Mouse (Mus musculus): ENCODE results near the gene Mdc1. TPM values are rescaled to one million over a fixed set of nuclear protein-coding genes. Genes with fewer than 3 reads are reported as not detected.
A peak's percentile ranks its signal among the peaks of the same experiment; 100 is the strongest.

Mdc1 gene
- polyA plus RNA-seq, 1 experiment = 5.7 TPM

- H3K36me3 ChIP-seq (ENCODE audit: control insufficient read depth, insufficient read depth, low read length) = no peaks in the 10 kb centered on the region
- H3K4me3 ChIP-seq (ENCODE audit: insufficient read depth, low read depth, low read length) = peak overlapping the region; percentile 95
- 6% methylated on average over 11 of the region's 11 CpGs for WGBS
- H3K4me1 ChIP-seq (ENCODE audit: control insufficient read depth, insufficient read depth, low read length) = peaks cover 13% of the 10 kb centered on the region; the same call in 1 of the 2 replicates
- no peaks in the 10 kb centered on the region for H3K27me3 ChIP-seq (replicated peaks; ENCODE audit: control insufficient read depth, insufficient read depth, low read length)
- H3K27ac ChIP-seq (ENCODE audit: insufficient read depth, low read depth, low read length) = peak overlapping the region; percentile 94
- no peak for TF ChIP-seq CTCF (conservative IDR thresholded peaks at IDR 0.05; ENCODE audit: insufficient read depth, insufficient read length, low read depth, low read length)
- no peak for TF ChIP-seq POLR2A (IDR thresholded peaks at IDR 0.05; ENCODE audit: low read depth, low read length)
- no peak for DNase-seq
Measured at GRCm38 (mm10) chr17:35822564-35822963, 18.8 kb upstream of the Mdc1 start.

DNA sequence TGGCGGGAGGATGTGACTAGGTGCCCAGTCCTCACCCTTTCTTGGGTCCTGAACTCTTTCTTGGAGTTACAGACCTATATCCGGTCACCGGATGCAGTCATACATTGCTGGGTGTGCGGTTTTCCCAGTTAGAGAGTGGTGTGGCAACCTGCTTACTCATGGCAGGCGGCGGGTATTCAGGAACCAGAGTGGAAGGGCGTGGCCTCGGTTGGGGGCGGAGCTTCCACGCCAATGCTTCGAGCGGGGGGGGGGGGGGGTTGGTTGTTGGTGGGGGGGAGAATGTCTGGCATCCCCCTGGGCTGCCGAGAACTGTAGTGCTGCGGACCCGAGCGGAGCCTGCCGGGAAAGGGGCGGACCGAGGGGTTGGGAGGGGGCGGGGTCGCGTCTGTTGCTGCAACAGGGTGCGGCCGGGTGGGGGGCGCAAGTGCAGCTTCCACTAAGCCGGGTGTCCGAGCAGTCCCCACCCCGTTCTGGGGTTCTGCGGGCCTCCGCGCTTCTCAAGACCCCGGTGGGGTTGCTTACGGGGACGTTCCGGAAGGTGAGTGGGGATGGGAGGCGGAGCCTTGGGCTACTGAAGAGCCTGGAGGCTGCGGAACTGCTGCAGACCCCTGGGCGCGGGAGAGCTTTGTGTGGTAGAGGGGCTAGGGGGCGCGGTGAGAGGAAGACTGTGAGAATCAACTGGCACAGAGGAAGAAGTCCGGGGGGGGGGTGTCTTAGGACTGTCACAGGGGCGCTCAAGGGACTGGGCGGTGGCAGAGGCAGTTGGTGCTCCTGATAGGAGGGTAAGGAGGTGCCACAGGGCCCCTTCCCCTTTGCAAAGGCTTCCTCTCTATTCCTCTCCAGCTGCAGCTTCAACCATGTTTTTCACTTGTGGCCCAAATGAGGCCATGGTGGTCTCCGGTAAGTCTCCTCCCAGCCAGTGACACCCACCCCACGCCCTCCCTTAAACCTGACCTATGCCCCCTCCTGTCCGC is 18.1 kb upstream of the Mdc1 start, which contains the start of gene Flot1:
TSS of gene Flot1 (plus strand) at position 267 of the 974 bp plus-strand sequence.
- no peaks in the 10 kb centered on the region for H3K27me3 ChIP-seq (replicated peaks; ENCODE audit: control insufficient read depth, insufficient read depth, low read length)
- DNase-seq = peak; percentile 93
- TF ChIP-seq CTCF (conservative IDR thresholded peaks at IDR 0.05; ENCODE audit: insufficient read depth, insufficient read length, low read depth, low read length) = no peak
- peak; percentile 16 for TF ChIP-seq POLR2A (IDR thresholded peaks at IDR 0.05; ENCODE audit: low read depth, low read length)
- H3K27ac ChIP-seq (ENCODE audit: insufficient read depth, low read depth, low read length) = peak within 1 kb of the TSS; percentile 94
- no peaks in the 10 kb centered on the region for H3K36me3 ChIP-seq (ENCODE audit: control insufficient read depth, insufficient read depth, low read length)
- H3K4me3 ChIP-seq (ENCODE audit: insufficient read depth, low read depth, low read length) = peak within 1 kb of the TSS; percentile 95
- WGBS = 1% methylated on average over 47 of the region's 47 CpGs
- peaks cover 11% of the 10 kb centered on the region; the same call in 1 of the 2 replicates for H3K4me1 ChIP-seq (ENCODE audit: control insufficient read depth, insufficient read depth, low read length)

DNA sequence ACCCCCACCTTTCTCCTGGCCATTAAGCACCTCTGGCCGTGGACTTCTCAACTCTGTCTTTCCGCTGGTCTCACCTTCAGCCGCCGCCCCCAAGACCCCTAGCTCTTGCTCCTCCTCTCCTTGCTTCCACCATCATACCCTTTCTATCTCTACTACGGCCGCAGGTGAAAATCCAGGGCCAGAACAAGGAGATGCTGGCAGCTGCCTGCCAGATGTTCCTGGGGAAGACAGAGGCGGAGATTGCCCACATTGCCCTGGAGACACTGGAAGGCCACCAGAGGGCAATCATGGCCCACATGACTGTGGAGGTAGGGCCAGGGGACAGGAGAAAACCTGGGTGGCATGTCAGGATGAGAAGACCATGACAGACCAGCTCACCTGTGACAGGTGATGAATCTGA is 16.9 kb upstream of the Mdc1 start:
- peaks cover 11% of the 10 kb centered on the region; the same call in 1 of the 2 replicates for H3K4me1 ChIP-seq (ENCODE audit: control insufficient read depth, insufficient read depth, low read length)
- H3K36me3 ChIP-seq (ENCODE audit: control insufficient read depth, insufficient read depth, low read length) = no peaks in the 10 kb centered on the region
- DNase-seq = peak; percentile 49
- H3K4me3 ChIP-seq (ENCODE audit: insufficient read depth, low read depth, low read length) = no peak overlapping the region
- H3K27me3 ChIP-seq (replicated peaks; ENCODE audit: control insufficient read depth, insufficient read depth, low read length) = no peaks in the 10 kb centered on the region
- H3K27ac ChIP-seq (ENCODE audit: insufficient read depth, low read depth, low read length) = no peak overlapping the region
- TF ChIP-seq POLR2A (IDR thresholded peaks at IDR 0.05; ENCODE audit: low read depth, low read length) (no peak), CTCF (conservative IDR thresholded peaks at IDR 0.05; ENCODE audit: insufficient read depth, insufficient read length, low read depth, low read length) (peak; percentile 45)
- 71% methylated on average over 7 of the region's 7 CpGs for WGBS

DNA sequence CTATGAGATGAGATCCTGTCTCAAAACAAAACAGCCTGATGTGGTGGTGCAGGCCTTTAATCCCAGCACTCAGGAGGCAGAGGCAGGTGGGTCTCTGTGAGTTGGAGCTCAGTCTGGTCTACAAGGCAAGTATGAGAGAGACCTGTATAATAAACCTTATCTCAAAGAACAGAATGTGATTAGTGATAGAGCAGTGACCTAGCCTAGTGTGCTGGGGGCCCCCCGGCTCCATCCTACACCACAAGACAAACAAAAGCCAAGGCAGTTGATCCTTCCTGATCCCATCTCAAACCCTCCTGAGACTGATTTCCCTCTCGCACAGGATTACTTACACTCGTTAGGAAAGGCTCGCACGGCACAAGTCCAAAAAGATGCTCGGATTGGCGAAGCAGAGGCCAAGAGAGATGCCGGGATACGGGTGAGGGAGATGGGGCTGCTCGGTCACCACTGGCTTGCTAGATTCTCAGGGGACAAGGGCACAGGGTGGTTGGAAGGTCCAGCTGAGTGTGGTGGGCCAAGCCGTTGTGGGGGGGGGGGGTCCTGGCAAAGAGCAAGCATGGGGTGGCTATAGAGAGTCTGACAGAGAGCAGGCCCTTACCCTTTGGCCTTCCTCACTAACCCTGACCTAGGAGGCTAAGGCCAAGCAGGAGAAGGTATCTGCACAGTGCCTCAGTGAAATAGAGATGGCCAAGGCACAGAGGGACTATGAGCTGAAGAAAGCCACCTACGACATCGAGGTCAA is 16.0 kb upstream of the Mdc1 start:
- Histone ChIP-seq H3K36me3 (ENCODE audit: control insufficient read depth, insufficient read depth, low read length) (no peaks in the 10 kb centered on the region), H3K27me3 (replicated peaks; ENCODE audit: control insufficient read depth, insufficient read depth, low read length) (no peaks in the 10 kb centered on the region), H3K4me1 (ENCODE audit: control insufficient read depth, insufficient read depth, low read length) (peaks cover 11% of the 10 kb centered on the region; the same call in 1 of the 2 replicates), H3K4me3 (ENCODE audit: insufficient read depth, low read depth, low read length) (no peak overlapping the region), H3K27ac (ENCODE audit: insufficient read depth, low read depth, low read length) (no peak overlapping the region)
- TF ChIP-seq POLR2A (IDR thresholded peaks at IDR 0.05; ENCODE audit: low read depth, low read length) (no peak), CTCF (conservative IDR thresholded peaks at IDR 0.05; ENCODE audit: insufficient read depth, insufficient read length, low read depth, low read length) (no peak)
- no peak for DNase-seq
- WGBS = 95% methylated on average over 13 of the region's 13 CpGs

GRCm38 (mm10) chr17:35829737-35830136 is 11.6 kb upstream of the Mdc1 start:
- Histone ChIP-seq H3K27me3 (replicated peaks; ENCODE audit: control insufficient read depth, insufficient read depth, low read length) (no peaks in the 10 kb centered on the region), H3K27ac (ENCODE audit: insufficient read depth, low read depth, low read length) (no peak overlapping the region), H3K36me3 (ENCODE audit: control insufficient read depth, insufficient read depth, low read length) (peaks cover 3% of the 10 kb centered on the region; the same call in 1 of the 2 replicates), H3K4me1 (ENCODE audit: control insufficient read depth, insufficient read depth, low read length) (no peaks in the 10 kb centered on the region), H3K4me3 (ENCODE audit: insufficient read depth, low read depth, low read length) (no peak overlapping the region)
- WGBS = 2% methylated on average over 21 of the region's 21 CpGs
- peak; percentile 93 for DNase-seq
- TF ChIP-seq POLR2A (IDR thresholded peaks at IDR 0.05; ENCODE audit: low read depth, low read length) (no peak), CTCF (conservative IDR thresholded peaks at IDR 0.05; ENCODE audit: insufficient read depth, insufficient read length, low read depth, low read length) (peak; percentile 93)

DNA sequence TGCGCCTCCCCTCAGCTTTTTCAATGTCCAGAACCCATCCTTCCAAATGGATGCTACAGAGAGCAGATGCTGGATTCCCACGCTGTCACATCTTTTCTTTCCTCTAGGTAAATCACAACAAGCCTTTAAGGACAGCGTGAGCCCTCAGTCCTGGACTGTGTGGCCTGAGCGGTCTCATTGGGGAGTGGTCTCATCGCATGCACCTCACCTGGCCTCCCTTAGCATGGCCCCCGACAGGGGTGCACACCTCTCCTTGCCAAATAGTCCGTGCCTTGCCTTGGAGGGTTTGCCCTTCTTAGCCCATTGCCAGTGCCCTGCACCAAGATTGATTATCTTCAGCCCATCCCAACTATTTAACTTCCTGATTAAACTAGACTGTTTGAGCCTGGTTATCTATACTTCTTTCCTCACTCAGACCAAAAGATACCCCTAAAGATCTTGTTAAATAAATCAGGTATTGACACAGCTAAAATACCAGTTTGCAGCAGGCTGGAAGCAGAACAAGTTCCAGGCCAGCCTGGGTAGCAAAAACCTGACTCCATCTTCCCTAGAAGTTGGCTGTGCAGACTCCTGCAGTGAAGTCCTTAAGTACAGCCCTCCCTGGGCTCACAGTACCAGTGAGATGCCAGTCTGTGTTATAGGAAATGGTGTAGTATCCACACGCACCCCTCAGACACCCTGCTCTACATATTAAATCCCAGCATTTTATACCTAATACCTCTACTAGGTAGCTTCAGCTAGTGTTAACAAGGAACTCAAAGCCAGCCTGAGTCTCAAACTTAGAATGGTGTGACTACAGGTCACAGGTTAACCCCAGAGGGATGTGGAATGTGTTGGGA is 8.7 kb upstream of the Mdc1 start:
- no peaks in the 10 kb centered on the region for H3K27me3 ChIP-seq (replicated peaks; ENCODE audit: control insufficient read depth, insufficient read depth, low read length)
- DNase-seq = no peak
- H3K4me3 ChIP-seq (ENCODE audit: insufficient read depth, low read depth, low read length) = no peak overlapping the region
- 83% methylated on average over 8 of the region's 8 CpGs for WGBS
- TF ChIP-seq POLR2A (IDR thresholded peaks at IDR 0.05; ENCODE audit: low read depth, low read length) (no peak), CTCF (conservative IDR thresholded peaks at IDR 0.05; ENCODE audit: insufficient read depth, insufficient read length, low read depth, low read length) (no peak)
- peaks cover 3% of the 10 kb centered on the region; the same call in 1 of the 2 replicates for H3K36me3 ChIP-seq (ENCODE audit: control insufficient read depth, insufficient read depth, low read length)
- H3K27ac ChIP-seq (ENCODE audit: insufficient read depth, low read depth, low read length) = no peak overlapping the region
- H3K4me1 ChIP-seq (ENCODE audit: control insufficient read depth, insufficient read depth, low read length) = peaks cover 15% of the 10 kb centered on the region
